Comparison of ENCODE assay signal across 8 mouse cellular contexts in the genomic region with DNA sequence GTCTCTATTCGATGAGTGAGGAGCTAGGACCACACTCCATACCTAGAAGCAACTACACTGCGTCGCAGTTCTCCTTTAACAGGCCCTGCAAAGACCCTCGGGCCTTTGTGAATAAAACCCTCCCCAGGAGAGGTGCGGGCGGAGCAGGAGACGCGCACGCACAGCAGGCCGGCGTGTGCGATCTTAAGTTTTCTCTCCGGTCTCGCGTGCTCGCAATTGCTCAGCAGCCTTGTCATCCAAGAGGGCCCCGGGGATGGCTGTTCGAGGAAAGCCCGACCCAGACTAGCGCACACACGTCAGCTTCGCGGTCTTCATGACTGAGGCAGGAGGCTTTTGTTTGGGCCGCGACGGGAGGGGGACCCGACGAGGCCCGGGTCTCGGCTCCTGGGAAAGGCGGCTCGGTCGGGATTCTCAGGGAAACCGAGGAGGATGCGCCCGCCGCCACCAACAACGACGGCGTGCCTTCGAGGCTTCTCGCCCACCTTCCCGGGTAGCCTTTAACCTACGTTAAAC. TPM values are rescaled to one million over a fixed set of nuclear protein-coding genes. Genes with fewer than 3 reads are reported as not detected.
DNase-seq lines count a peak whose midpoint lies in the region; ATAC-seq and TF ChIP-seq lines count a peak whose summit lies in the region.

No protein-coding gene starts in this region.

- peak overlapping the region; percentile 58 for H3K4me3 ChIP-seq in thymus, adult 2 months (ENCODE audit: control insufficient read depth, insufficient read depth, low read length)
- H3K4me3 ChIP-seq in bone marrow, adult 2 months (replicated peaks; ENCODE audit: control insufficient read depth, low read depth, low read length): peak overlapping the region; percentile 93
- H3K4me3 ChIP-seq in forebrain, embryonic 14.5 days (ENCODE audit: low read depth, low read length): peak overlapping the region; percentile 88
- H3K4me3 ChIP-seq in intestine, embryonic 14.5 days (ENCODE audit: low read depth, low read length): peak overlapping the region; percentile 76
- peak overlapping the region; percentile 93 for H3K4me3 ChIP-seq in limb, embryonic 14.5 days (replicated peaks; ENCODE audit: low read length)
- H3K4me3 ChIP-seq in midbrain, embryonic 13.5 days (replicated peaks): peak overlapping the region; percentile 99

- H3K9me3 ChIP-seq in forebrain, embryonic 14.5 days (replicated peaks; ENCODE audit: control insufficient read depth, low read length): no peaks in the 10 kb centered on the region
- H3K9me3 ChIP-seq in intestine, embryonic 14.5 days (ENCODE audit: control insufficient read depth, low read length): no peaks in the 10 kb centered on the region
- no peaks in the 10 kb centered on the region for H3K9me3 ChIP-seq in limb, embryonic 14.5 days (ENCODE audit: control insufficient read depth, low read length)
- no peaks in the 10 kb centered on the region for H3K9me3 ChIP-seq in midbrain, embryonic 13.5 days

- DNase-seq in thymus, adult 2 months: no peak
- DNase-seq in thymus, adult 18-20 months: no peak
- peak; percentile 78 for DNase-seq in forebrain, embryonic 14.5 days (ENCODE audit: low spot score)
- peak; percentile 92 for DNase-seq in intestine, embryonic 14.5 days (ENCODE audit: low spot score)
- DNase-seq in limb, embryonic 14.5 days (ENCODE audit: low spot score): peak; percentile 49
- DNase-seq in testis, postnatal 10 days (ENCODE audit: low spot score): peak; percentile 73

- H3K9ac ChIP-seq in forebrain, embryonic 14.5 days (ENCODE audit: low read length): peak overlapping the region; percentile 90
- peak overlapping the region; percentile 97 for H3K9ac ChIP-seq in intestine, embryonic 14.5 days (ENCODE audit: low read length)
- H3K9ac ChIP-seq in limb, embryonic 14.5 days (ENCODE audit: low read depth, low read length, severe bottlenecking): peak overlapping the region; percentile 93
- peak overlapping the region; percentile 97 for H3K9ac ChIP-seq in midbrain, embryonic 13.5 days (replicated peaks)

- peaks cover 16% of the 10 kb centered on the region for H3K4me1 ChIP-seq in thymus, adult 2 months (replicated peaks; ENCODE audit: control insufficient read depth, insufficient read depth, low read length)
- no peaks in the 10 kb centered on the region for H3K4me1 ChIP-seq in bone marrow, adult 2 months (ENCODE audit: control insufficient read depth, insufficient read depth, low read length)
- H3K4me1 ChIP-seq in forebrain, embryonic 14.5 days (ENCODE audit: control insufficient read depth, insufficient read depth, low read length): peaks cover 11% of the 10 kb centered on the region
- H3K4me1 ChIP-seq in intestine, embryonic 14.5 days (replicated peaks; ENCODE audit: control insufficient read depth, insufficient read depth, low read length): peaks cover 6% of the 10 kb centered on the region; the same call in 1 of the 2 replicates
- peaks cover 9% of the 10 kb centered on the region for H3K4me1 ChIP-seq in limb, embryonic 14.5 days (ENCODE audit: control insufficient read depth, insufficient read depth, low read length)
- peaks cover 19% of the 10 kb centered on the region for H3K4me1 ChIP-seq in midbrain, embryonic 13.5 days (replicated peaks)

- no peaks in the 10 kb centered on the region for H3K36me3 ChIP-seq in thymus, adult 2 months (ENCODE audit: control insufficient read depth, insufficient read depth, low read length)
- H3K36me3 ChIP-seq in forebrain, embryonic 14.5 days (ENCODE audit: control insufficient read depth, insufficient read depth, low read length): peaks cover under 1% of the 10 kb centered on the region; the same call in 1 of the 2 replicates
- H3K36me3 ChIP-seq in intestine, embryonic 14.5 days (ENCODE audit: control insufficient read depth, insufficient read depth, low read length): no peaks in the 10 kb centered on the region
- H3K36me3 ChIP-seq in limb, embryonic 14.5 days (ENCODE audit: control insufficient read depth, insufficient read depth, low read length): no peaks in the 10 kb centered on the region
- H3K36me3 ChIP-seq in midbrain, embryonic 13.5 days: no peaks in the 10 kb centered on the region

- peak overlapping the region; percentile 88 for H3K4me2 ChIP-seq in forebrain, embryonic 14.5 days (ENCODE audit: low read length)
- peak overlapping the region; percentile 85 for H3K4me2 ChIP-seq in intestine, embryonic 14.5 days (ENCODE audit: low read length)
- peak overlapping the region; percentile 63 for H3K4me2 ChIP-seq in limb, embryonic 14.5 days (replicated peaks; ENCODE audit: low read depth, low read length, severe bottlenecking)
- H3K4me2 ChIP-seq in midbrain, embryonic 13.5 days (replicated peaks): peak overlapping the region; percentile 84

- H3K27ac ChIP-seq in thymus, adult 2 months (ENCODE audit: control insufficient read depth, insufficient read depth, low read length): no peak overlapping the region
- H3K27ac ChIP-seq in bone marrow, adult 2 months (ENCODE audit: control insufficient read depth, insufficient read depth, low read depth, low read length, poor library complexity): peak overlapping the region; percentile 37; the same call in 1 of the 2 replicates
- H3K27ac ChIP-seq in forebrain, embryonic 14.5 days (ENCODE audit: low read depth, low read length): peak overlapping the region; percentile 97
- peak overlapping the region; percentile 100 for H3K27ac ChIP-seq in intestine, embryonic 14.5 days (ENCODE audit: low read depth)
- peak overlapping the region; percentile 99 for H3K27ac ChIP-seq in limb, embryonic 14.5 days (replicated peaks; ENCODE audit: low read depth, low read length)
- H3K27ac ChIP-seq in midbrain, embryonic 13.5 days: peak overlapping the region; percentile 99

- ATAC-seq in forebrain, embryonic 14.5 days: peak; percentile 72
- ATAC-seq in intestine, embryonic 14.5 days (replicated peaks; ENCODE audit: low FRiP score, low TSS enrichment, low read depth): peak; percentile 64
- peak; percentile 44 for ATAC-seq in limb, embryonic 14.5 days (ENCODE audit: low FRiP score, low read depth)
- ATAC-seq in midbrain, embryonic 13.5 days: peak; percentile 75

- no peak for TF ChIP-seq CTCF in thymus, adult 2 months (IDR thresholded peaks at IDR 0.05; ENCODE audit: borderline replicate concordance, control insufficient read depth, extremely low read depth, insufficient read depth, low read length, poor library complexity)
- no peak for TF ChIP-seq CTCF in bone marrow, adult 2 months (IDR thresholded peaks at IDR 0.05; ENCODE audit: control insufficient read depth, insufficient read depth, low read length)

- WGBS in thymus, adult 2 months: 2% methylated on average over 44 of the region's 44 CpGs
- WGBS in bone marrow, adult 2 months: 1% methylated on average over 44 of the region's 44 CpGs
- under 1% methylated on average over 44 of the region's 44 CpGs for WGBS in forebrain, embryonic 14.5 days
- under 1% methylated on average over 44 of the region's 44 CpGs for WGBS in intestine, embryonic 14.5 days
- WGBS in limb, embryonic 14.5 days: under 1% methylated on average over 43 of the region's 44 CpGs
- under 1% methylated on average over 44 of the region's 44 CpGs for WGBS in midbrain, embryonic 13.5 days

- H3K27me3 ChIP-seq in thymus, adult 2 months (ENCODE audit: control insufficient read depth, insufficient read depth, low read length): peaks cover 6% of the 10 kb centered on the region; the same call in 1 of the 2 replicates
- H3K27me3 ChIP-seq in forebrain, embryonic 14.5 days (replicated peaks; ENCODE audit: control insufficient read depth, insufficient read depth, low read length): no peaks in the 10 kb centered on the region
- H3K27me3 ChIP-seq in intestine, embryonic 14.5 days (replicated peaks; ENCODE audit: control insufficient read depth, insufficient read depth, low read length): no peaks in the 10 kb centered on the region
- H3K27me3 ChIP-seq in limb, embryonic 14.5 days (ENCODE audit: control insufficient read depth, insufficient read depth, low read length): no peaks in the 10 kb centered on the region
- no peaks in the 10 kb centered on the region for H3K27me3 ChIP-seq in midbrain, embryonic 13.5 days

- no peak for TF ChIP-seq POLR2A in thymus, adult 2 months (IDR thresholded peaks at IDR 0.05; ENCODE audit: control insufficient read depth, extremely low read depth, insufficient read depth, low read length, poor library complexity)
- TF ChIP-seq POLR2A in bone marrow, adult 2 months (IDR thresholded peaks at IDR 0.05; ENCODE audit: borderline replicate concordance, control insufficient read depth, low read depth, low read length): no peak
- no peak for TF ChIP-seq POLR2A in limb, embryonic 14.5 days (IDR thresholded peaks at IDR 0.05; ENCODE audit: borderline replicate concordance, extremely low read depth, insufficient read depth, insufficient read length)

RNA-seq across cellular contexts. Expression of a gene that starts 0.5 kb away (rescaled TPM):
- polyA plus RNA-seq in thymus, adult 2 months (2012; rRNA removed): 2.1 and 2.4 TPM in 2 replicates
- polyA plus RNA-seq in bone marrow, adult 2 months (2011; ENCODE audit: insufficient read depth, insufficient read length, low replicate concordance, missing spikeins): 1.1 and 5.1 TPM in 2 replicates
- polyA plus RNA-seq in forebrain, embryonic 14.5 days (2014; fragmentation: Nextera tagmentation; extraction: Ambion mirVana): 14.0 and 16.3 TPM in 2 replicates
- 11.9 and 12.5 TPM in 2 replicates for polyA plus RNA-seq in intestine, embryonic 14.5 days (2014; fragmentation: Nextera tagmentation; extraction: Ambion mirVana)
- 14.6 and 16.6 TPM in 2 replicates for polyA plus RNA-seq in limb, embryonic 14.5 days (2012; rRNA removed)
- polyA plus RNA-seq in limb, embryonic 14.5 days (2014; fragmentation: Nextera tagmentation; extraction: Ambion mirVana): 15.2 and 17.0 TPM in 2 replicates
- polyA plus RNA-seq in midbrain, embryonic 13.5 days (2015; fragmentation: Nextera tagmentation; extraction: Ambion mirVana): 10.9 and 13.0 TPM in 2 replicates

Comparison
In these comparisons a context has a peak if more than half of its experiments do, and no peak if none do; other contexts are left out.
1. DNase-seq: peak in forebrain, embryonic 14.5 days (single experiment), intestine, embryonic 14.5 days (single experiment), limb, embryonic 14.5 days (single experiment) and testis, postnatal 10 days (single experiment); none in thymus, adult 2 months (single experiment) and thymus, adult 18-20 months (0 of 2).
2. Peak in every context shown above with its lines, with median percentiles within 50 percentile points of each other: H3K4me3 ChIP-seq, ATAC-seq, H3K4me2 ChIP-seq and H3K9ac ChIP-seq.